Mouse (Mus musculus) activated CD4-positive, CD25-positive, alpha-beta regulatory T cell, adult 4 months (primary cell): ENCODE results near the gene Ntn5. TPM values are rescaled to one million over a fixed set of nuclear protein-coding genes. Genes with fewer than 3 reads are reported as not detected.
"Not testable (repeated sequence)": the region's sequence is repeated elsewhere in the genome, so short reads cannot be mapped to it uniquely, and the experiment has no call there.

Experiments used
- ATAC-seq: one replicate; pipeline ENCODE4 v1.8.0; 2017
- polyA plus RNA-seq, 2 experiments: library from polyadenylated mRNA; unstranded; fragments of 100-300 nt; shearing (Covaris generic); gene quantifications; one replicate each; pipeline ENCODE4 v1.2.1; 2017

The Ntn5 gene
- polyA plus RNA-seq, 2 experiments from 2014 or later: not detected

DNA sequence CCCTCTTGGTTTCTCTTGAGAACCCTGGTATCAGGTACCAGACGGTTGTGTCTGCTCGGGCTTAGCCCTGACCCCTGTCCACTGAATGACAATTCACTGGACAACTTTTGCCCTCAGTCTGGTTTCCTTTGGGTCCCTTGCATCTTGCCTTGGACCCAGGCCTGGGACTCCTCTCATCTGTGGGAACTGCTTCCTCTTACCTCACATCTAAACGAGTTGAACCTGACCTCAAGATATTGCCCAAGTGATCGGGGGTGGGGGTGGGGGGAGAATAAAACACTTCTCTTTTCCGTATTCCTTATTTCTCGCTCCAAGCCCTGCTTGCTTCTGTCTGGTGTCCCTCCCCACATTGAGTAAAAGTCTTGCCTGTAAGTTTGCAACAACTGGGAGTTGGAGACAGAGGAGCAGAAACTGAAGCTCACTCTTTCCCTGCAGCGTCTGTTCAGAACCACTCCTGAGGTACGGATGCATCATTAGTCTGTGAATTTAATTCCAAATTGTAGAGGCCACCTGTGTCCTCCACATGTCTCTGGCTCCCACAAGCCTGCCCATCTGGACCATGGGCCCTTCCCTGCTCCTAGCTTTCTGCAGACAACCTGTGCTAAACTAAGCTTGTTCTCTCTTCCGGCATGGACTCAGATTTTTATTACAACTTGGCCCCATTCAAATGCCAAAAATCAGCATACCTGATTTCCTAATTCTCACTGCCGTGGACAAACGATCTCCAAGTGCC is 22.9 kb upstream of the Ntn5 start:
- no peak for ATAC-seq

DNA sequence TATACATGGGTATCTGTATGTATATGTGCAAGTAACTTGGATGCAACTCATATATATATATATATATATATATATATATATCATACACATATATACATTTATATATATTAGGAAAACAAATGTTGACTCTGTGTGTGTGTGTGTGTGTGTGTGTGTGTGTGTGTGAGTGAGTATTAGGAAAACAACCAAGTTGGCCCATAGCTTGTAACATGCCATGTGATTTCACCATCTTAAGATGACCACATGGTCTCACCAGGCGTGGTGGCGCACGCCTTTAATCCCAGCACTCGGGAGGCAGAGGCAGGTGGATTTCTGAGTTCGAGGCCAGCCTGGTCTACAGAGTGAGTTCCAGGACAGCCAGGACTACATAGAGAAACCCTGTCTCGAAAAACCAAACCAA is 22.1 kb upstream of the Ntn5 start:
- not testable (repeated sequence) for ATAC-seq

DNA sequence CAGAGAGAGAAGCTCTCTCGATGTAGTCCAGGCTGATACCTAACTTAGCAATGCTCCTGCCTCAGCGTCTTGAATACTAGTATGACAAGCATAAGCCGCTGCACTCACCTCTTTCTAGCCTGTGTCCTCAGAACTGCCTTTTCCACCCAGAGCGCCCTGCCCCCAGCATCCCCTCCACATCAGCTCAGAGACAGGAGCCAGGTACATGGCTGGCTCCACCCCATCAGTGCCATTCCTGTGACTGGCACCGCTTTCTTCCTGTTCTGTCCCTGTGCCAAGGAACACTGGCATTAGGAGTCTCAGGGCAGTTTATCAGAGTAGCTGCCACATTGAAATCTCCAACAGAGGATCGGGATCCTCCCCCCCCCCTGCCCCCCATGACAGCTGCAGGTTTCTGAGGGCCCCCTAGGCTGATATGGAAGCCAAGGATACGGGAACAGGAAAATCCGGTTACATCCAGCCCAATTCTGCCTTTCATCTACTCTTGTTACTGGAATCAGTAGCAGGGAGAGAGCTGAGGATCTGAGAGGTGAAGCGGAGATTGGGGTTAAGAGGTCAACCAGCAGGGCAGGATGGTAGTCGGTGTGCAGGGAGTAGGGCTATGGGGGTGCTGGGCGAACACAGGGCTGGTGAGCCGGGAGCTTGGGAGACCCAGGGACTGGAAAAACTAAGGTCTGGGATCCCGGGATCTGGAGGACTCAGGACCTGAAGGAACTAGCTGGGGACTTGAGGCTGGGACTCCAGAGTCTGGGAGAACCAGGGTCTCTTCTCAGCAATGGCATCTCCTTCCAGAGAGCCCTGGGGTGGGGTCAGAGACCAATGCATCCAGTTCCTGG is 18.3 kb upstream of the Ntn5 start:
- no peak for ATAC-seq

DNA sequence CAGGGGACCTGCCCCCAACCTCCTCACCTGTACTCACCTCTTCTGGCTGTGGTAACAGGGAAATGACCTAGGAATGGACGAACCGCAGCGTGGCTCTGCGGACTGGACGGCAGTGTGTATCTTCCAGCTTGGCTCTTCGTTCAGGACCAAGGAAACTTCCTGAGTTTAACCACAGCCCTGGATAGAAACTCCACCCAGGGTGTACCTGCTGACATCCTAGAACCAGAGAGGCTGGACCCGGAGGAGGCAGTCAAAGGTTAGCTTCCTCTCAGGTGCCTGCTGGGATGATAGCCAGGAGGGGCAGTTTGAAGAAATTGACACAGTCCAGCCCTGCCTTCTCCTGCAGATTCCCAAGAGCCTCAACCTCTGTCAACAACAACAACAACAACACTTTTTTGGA is 17.7 kb upstream of the Ntn5 start, which contains the start of gene Fut2:
Gene Fut2, minus strand, starts transcription at position 234 of the 400 bp plus-strand sequence.
- no peak for ATAC-seq

DNA sequence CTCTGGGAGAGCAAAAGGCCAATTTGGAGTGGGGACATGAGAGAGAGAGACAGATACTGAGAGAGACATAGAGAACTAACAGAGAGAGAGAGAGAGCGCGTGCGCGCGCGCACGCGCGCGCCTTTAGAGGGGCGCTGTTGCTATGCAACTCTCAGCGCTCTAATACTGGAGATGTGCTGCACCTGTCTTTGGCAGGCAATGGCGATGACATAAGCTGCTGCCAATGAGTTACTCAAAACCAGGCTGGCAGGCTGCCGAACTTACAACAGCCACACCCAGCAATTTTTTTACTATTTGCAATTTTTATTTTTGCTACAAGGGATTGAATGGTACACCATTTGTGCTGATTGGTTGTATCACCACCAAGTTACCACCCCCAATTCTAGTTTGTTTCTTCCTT is 16.1 kb upstream of the Ntn5 start:
- ATAC-seq: no peak

DNA sequence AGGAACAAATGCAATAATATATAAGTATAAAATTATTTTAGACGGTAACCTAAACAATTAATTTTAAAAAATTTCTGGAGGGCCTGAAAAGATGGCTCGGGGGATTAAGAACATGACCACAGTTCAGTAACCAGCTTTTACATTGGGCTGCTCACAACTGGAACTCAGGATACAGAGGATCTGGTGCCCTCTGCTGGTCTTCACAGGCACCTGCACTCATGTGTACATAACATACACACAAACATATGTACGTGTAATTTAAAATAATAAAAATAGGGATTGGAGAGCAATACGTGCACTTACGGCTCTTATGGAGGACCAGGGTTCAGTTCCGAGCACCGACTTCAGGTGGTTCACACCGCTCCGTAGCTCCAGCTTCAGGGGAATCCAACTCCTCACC is 14.9 kb upstream of the Ntn5 start:
- no peak for ATAC-seq

DNA sequence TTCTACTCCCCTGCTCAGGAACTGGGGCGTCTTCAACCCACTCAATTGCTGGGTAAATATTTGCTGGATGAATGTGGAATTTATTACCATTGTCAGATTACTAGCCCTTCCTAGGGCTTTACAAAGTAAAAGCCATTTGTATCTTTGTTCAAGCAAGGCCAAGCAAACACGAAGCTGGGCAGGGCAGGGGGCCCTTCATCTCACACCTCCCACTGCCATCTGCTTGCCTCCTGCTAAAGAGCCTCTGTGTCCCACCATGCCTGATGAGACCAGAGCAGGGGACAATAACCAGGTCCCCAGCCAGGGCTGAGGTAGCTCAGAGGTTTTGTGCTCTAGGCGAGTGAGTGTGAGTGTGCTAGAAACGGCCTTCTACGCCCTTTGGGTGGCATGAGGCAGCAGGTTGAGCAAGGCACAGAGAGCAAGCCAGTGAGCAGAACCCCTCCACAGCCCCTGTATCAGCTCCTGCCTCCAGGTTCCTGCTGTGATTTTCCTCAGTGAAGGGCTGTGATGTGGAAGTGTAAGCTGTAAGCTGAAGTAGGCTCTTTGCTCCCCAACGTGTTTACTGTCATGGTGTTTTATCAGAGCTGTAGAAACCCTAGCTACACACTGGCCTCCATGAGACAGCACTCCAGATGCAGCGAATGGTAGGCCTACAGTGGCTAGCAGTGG is 6.1 kb upstream of the Ntn5 start:
- ATAC-seq: no peak

DNA sequence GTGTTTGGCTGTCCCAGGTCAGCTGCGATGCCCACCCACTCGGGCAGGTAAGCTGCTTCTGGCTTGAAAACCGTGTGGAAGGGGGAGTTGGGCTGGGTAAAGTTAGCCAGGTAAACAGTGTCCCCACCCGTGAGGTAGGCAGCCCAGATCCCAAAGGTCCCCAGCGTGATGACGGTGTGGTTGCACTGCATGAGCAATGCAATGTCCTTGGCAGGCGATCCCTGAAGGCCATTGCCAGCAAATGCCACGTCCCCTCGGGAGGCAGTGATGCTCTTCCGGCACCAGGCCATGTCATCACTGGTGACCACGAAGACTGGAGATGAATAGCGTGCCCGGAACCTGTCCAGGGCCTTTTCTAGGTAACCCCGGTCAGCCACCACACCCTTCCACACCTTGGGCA is 5.3 kb upstream of the Ntn5 start:
- ATAC-seq: no peak

DNA sequence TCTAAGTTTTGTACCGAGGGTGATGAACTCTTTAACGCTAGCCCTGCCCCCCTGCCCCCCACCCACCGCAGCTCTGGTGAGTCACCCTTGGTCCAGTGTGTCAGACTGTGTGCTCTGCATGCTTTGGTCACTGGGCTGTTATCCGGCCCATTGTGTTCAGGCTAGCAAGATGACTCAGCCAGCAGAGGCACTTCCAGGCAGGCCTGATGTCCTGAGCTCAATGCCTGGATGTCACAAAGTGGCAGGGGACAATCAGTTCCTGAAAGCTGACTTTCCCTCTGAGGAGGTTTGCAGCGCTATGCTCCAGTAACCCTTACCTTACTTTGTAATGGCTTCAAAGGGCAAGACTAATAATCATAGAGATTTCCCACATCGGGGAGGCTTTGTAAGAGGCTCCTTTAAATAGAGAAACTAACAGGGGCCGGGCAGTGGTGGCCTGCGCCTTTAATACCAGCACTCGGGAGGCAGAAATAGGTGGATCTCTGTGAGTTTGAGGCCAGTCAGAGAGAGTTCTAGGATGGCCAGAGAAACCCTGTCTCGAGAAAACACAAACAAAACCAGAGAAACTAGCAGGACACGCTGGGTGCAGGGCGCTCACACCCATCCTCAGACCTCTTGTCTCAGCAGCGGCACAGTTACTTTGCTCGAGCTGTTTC is 3.7 kb upstream of the Ntn5 start:
- no peak for ATAC-seq

DNA sequence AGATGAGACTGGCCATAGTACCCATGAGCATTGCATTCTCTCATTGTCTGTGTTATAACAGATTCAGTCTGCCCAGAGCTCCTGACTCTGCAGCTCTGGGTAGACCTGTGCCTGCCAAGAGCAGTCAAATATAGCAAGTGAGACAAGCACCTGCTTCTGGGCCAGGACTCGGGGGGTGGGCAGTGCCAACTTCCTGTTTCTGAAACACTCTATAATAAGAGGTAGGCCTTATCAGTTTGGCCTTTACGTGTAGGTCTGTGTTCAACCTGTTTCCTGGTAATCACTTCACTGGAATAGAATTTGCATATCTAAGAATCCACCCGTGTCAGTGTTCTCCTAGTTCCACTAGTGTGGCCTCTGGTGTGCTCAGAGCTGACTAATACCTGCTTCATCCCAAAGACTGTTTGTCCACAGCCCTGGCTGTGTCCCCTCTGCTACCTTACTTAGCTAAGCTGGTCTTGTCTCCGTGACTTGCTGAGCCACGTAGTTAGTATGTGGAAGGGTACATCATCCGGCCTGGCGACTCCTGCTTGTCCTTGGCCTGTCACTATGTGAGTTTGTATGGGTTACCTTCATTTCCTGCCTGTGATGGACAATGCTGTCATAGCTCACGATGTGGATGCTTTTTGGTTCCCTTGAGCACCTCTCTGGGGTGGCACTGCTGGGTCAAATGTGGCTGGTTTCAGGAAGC is 2.6 kb upstream of the Ntn5 start:
- ATAC-seq: peak; percentile 50

DNA sequence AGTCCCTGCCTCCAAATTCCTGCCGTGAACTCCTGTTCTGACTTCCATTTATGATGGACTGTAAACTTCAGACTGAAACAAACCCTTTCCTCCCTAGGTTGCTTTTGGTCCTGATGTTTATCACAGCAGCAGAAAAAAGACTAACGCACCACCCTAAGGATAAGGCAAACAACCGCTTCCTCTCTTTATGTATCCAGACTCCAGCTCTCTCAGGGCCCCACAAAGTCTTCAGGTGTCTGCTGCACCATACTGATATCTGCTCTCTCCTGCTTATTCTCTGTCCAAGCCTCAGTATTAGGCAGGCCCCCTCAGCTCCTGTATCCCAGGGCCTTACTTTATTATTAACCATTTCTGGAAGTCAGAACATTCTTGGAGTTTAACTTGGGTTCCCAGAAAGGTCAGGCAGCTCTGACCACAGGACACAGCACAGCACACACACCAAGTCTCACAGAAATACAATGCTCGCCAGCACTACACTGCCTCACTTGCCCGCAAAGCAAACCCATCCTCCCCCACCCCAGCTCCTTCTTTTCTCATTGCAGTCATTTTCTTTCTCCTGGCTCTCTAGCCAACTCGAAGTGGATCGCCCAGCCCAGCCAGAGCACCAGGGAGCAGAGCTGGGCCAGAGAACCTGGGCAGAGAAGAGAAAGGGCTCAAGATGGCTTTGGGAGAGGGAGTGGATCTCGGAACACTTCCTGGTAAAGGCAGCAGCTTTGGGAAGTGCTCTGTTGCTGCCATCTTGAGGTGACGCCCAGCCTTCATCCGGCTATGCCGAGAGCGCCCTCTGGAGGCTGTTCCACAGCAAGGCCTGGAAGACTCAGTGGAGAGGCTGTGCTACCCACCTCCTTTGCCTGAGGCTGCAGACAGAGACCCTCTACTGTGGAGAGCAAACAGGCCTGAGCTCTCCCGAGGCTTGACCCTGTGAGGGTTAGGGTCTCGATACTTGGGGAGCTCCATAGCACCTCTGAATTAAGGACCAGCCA is 1.4 kb upstream of the Ntn5 start:
- peak; percentile 66 for ATAC-seq

DNA sequence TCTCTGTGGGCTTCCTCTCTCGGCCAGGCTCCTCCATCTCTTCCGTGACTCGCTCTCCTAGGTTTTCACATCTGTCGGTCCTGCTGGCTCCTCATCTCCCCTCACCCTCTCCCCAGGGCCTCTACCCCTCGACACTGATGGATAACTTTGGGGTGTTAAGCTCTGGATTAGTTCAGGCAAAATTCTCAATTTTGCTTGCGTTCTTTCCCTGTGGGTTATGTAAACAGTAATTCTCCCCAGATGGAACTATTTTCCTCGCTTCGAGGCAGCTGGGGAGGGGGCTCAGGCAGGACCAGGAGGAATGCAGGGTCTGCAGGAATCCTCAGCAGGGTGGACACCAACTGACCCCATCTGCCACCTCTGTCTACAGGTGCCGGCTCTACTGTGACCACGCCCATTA is 2.0 kb downstream of the Ntn5 start:
- ATAC-seq: no peak

DNA sequence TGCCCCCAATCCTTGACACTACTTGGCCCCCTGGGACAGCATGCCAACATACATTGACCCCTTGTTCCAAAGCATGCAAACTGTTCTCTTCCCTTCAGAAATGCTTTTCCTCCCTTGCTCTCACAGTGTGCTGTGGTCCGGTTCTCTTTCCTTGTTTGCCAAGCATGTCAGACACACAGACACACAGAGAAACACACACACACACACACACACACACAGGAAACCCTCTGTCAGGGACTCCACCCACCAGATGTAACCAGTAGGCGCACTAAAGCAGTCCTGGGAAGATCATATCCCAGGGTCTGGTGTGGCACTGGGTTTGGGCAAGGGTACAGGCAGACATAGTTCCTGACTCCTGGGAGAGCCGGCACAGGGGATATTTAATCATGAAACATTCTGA is 3.0 kb downstream of the Ntn5 start:
- no peak for ATAC-seq

DNA sequence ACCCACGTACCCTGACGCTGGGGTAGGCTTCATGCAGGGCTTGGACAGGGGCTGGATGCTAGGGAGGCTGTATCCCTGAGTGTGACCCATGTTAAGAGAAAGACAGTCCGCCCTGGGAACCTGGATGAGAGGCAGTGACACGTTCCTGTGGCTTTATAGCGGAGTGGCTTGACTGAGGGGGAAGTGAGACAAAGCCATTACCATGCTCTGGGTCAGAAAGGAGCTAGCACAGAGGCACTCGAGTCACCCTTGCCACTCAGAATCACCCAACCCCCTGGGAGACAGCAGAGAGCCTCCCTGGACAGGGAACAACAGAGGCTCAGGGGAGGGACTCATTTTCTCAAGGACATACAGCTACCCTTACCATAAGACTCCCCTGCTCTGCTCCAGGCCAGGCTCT is 5.3 kb downstream of the Ntn5 start:
- ATAC-seq: no peak

DNA sequence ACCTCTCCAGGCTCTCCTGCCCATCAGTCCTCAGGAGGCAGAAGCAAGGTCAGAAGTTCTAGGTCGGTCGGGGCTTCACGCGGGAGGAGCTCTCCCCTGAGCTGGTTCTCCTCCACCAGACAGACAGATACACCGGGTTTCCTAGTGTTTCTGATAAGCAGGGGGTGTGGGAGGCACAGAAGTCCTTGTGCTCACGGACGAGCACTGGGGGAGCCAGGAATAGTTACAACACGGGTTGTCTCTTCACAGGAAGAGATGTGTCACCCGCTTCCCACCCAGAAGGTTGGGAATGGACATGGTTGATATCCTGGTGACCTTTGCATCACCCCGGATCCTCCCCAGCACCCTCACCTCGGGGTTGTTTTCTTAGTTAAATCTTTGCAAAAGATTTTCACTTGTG is 6.0 kb downstream of the Ntn5 start:
- ATAC-seq: no peak

DNA sequence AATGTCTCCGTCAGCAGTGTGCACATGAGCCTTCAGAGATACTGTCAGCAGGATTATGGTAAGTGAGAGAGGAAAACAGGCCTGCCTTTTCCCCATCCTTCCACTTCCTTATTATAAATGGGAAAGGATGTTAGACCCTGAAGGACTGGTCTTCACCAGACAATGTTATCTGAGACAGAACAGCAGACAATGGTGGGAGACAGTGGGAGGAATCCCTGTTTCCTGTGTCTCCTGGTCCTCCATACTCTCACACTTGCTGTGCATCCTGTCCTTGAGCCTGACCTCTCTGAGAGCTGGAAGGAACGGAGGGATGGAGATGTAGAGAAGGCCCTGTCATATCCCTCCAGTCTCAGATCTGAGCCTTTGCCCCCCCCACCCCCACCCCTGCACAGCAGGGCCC is 8.5 kb downstream of the Ntn5 start:
- ATAC-seq: no peak

DNA sequence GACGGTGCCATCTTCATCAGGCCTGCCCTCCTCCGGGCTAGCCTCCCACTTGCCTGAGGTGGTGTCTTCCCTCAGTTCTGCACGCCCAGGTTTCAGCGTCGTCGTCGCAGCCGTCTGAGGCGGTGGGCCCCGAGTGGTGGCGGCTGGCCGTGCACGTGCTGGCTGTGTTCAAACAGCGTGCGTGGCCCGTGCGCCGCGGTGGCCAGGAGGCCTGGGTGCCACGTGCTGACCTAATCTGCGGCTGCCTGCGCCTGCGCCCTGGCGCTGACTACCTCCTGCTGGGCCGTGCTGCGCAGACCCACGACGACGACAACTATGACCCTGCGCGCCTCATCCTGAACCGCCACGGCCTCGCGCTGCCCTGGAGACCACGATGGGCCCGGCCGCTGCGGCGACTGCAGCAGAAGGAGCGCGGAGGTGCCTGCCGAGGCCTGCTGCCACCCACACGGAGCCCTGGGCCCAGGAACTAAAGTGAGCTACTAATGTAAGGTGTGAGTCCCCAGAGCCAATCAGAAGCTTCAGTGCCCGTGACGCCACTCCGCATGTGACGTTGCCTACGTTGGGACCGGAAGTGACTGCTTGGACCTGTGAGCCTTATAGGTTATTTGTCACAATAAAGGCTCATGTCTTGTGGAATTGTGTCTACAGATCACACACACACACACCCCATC is 10.2 kb downstream of the Ntn5 start, which contains the start of gene Sec1:
Gene Sec1, minus strand, starts transcription at position 482 of the 671 bp plus-strand sequence.
- ATAC-seq: no peak

DNA sequence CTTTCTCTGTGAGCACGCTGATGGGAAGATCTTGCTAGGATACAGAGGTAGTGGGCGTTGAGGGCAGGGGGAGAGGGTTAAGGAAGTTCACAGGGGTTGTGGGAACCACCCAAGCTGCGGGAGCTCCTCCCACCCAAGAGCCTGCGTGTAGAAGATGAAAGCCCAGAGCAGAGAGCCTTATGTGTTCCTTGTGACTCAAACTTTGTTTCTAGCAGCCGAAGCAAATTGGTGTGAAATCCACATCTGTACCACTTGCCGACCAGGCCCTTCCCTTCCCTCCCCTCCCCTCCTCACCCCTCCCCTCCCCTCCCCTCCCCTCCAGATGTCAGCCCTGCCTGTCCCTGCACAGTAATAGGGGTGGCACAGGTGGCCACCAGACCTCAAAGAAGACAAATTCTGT is 11.3 kb downstream of the Ntn5 start:
- ATAC-seq: no peak

DNA sequence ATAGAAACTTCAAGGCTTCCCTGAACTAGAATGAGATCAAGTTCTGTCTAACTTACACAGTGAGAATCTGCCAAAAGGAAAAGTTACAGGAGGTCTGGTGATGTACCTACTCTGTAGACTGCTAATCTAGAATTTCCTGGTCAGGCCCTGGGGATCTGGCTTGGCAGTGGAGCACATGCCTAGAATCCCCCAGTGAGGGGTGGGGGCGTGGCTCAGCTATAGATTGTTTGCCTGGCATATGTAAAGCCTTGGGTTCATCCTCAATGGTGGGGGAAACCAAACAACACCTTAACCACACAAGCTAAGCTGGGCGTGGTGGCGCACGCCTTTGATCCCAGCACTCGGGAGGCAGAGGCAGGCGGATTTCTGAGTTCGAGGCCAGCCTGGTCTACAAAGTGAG is 14.1 kb downstream of the Ntn5 start:
- ATAC-seq: no peak

DNA sequence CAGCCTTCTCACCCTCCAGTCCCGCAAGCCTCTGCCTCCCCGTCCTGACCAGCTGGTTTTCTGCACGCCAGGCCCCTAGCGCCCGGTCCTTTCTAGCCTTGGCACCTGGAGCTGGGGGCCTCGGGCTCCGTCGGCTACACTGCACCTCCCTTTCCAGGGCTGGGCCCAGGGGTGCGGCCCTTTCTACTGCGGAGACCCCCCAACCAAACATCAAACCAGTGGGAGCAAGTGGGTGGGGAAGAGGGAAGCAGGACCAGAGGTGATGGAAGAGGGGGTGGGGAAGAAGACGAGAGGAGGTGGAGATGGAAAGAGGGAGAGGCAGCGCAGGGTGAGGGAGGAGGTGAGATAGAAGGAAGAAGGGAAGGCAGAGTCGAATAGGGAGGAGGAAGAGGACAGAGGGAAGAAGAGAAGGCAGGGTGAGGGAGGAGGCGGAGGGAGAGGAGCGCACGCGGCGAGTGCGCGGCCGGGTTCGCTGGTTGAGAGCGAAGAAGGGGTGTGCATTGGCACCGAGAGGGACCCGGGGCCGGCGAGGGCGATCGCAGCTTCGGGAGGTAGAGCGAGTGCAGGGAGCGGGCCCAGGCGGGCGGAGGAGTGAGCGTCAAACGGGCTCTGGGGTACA is 15.8 kb downstream of the Ntn5 start, which contains the start of gene Car11:
Gene Car11, plus strand, starts transcription at position 321 of the 619 bp plus-strand sequence.
- no peak for ATAC-seq
